Mouse (Mus musculus) frontal cortex, adult 2 months (tissue): Measurements from ENCODE around the gene Rgma. TPM values are rescaled to one million over a fixed set of nuclear protein-coding genes. Genes with fewer than 3 reads are reported as not detected.

Experiments
- DNase-seq, 2 experiments: peaks; one replicate each; pipeline ENCODE4 v3.0.0; 2022; ENCODE audit warnings: low spot score in 1 of 2; ENCODE audit errors: extremely low spot score in 1 of 2
- polyA plus RNA-seq: library from polyadenylated mRNA; depleted of rRNA; stranded (reverse); fragments of >200 nt; gene quantifications from 2 replicates; pipeline ENCODE4 v1.2.3, GENCODE M21; 2012; rRNA removed

The Rgma gene
- 27.9 and 31.7 TPM in 2 replicates for polyA plus RNA-seq

DNA sequence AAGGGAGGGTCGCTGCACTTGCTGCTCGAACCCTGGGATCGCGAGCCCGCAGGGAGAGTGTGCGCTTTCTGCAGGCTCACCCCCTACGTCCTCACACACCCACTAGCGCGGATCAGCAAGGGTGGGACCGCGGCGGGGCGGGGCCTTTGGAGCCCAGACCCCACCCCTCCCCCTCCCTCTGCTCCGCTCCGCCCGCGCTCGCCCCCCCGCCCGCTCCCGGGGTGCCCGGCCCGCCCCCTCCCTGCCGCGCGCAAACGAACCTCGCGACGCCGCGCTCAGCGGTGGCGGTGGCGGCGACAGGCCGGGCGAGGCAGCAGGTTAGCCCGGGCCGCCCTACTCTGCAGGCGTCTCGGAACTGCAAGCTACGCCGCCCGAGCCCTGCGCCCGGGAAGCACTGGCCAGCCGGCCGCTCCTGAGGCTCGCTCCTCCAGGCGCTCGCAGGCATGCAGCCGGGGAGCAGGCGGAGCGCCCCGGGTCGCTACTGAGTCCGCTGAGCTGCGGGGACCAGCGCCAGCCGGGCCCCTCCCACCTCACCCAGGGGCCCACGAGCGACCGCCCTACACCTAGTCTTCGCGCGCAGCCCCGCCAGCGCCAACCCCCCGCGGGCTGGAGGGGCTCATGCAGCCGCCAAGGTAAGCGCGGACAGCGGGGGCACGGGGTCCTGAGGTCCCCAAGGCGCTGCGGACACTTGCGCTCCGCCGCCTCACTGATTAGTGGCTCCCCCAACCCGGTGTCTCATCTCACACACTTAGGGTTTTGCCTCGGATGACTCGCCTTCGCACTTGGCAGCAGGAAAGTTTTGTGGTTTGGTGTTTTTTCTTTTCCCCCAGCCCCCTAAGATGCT is at the start of gene Rgma:
Gene Rgma (plus strand): TSS at position 253 of the 844 bp plus-strand sequence.
- peak in 1 of 2 experiments; percentile 55 for DNase-seq

GRCm38 (mm10) chr7:73326236-73326635 is 49.1 kb upstream of the Rgma start:
- no peak for DNase-seq

- DNase-seq = peak in 1 of 2 experiments; percentile 60
Measured at GRCm38 (mm10) chr7:73326680-73327079, 48.6 kb upstream of the Rgma start.

- no peak for DNase-seq
Measured at GRCm38 (mm10) chr7:73327193-73327592, 48.1 kb upstream of the Rgma start.

DNA sequence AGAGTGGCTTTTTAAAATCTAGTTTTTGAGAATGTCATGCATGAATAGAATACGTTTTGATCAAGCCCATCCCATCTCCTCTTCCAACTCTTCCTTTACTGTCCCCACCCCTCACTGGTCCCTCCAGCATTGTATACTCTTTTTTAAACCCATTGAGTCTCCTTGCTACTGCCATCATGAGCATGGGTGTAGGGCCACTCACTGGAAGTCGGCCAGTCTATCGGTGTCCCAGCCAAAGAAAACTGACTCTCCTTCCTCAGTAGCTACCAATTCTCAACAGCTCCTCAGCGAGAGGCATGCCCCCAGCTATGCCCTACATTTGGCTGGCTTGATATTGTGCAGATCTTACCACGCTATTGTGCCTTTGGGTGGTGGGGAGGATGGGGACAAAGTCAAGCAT is 47.7 kb upstream of the Rgma start:
- DNase-seq = no peak

- DNase-seq = no peak
Measured at GRCm38 (mm10) chr7:73328653-73329207, 46.6 kb upstream of the Rgma start.

DNA sequence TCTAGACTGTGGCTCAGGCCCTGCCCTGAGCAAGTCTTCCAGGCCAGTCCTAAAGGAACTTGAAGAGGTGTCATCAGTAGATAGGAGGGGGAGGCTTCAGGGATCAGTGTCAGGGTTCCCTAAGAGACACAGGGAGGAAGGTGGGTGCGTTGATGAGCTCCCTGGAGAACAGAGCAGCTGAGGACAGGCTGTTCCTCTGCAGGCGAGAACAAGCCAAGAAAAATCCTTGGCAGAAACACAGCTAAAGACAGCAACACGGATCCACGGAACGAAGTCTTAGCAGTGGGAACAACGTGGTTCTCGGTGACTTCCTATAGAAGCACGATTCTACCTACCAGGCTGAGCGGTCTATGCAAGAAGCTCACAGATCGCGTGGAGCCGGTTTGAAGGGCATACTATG is 44.6 kb upstream of the Rgma start:
- DNase-seq = peak; percentile 66 to 75

GRCm38 (mm10) chr7:73331645-73332044 is 43.7 kb upstream of the Rgma start:
- DNase-seq = no peak

DNA sequence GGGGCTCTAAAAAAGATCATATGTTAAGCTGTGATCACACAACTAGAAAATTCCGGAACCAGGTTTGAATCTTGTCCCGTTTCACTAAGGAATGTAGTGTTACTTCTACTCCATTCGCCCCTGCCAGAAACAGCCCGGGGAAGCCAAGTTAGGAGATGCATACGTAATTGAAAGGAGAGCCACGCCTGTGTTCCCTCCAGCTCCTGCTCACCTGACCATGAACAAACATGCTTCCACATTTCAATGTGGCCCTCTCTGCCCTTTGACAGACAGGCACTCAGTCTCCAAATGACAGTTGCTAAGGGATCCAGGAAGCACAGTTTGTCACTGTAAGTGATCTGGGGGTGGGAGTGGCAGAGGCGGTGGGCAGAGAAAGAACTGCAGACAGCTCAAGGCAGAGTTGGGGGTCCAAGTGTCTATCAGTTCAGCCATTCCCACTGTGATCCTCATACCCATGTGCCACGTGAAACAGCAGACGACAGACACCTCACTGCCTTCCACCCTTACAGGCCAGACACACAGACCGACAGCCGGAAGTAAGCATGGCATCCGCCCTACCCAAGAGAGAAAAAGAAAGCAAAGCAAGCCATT is 41.8 kb upstream of the Rgma start:
- no peak for DNase-seq

GRCm38 (mm10) chr7:73334883-73335282 is 40.4 kb upstream of the Rgma start:
- DNase-seq = no peak

- DNase-seq = no peak
Measured at GRCm38 (mm10) chr7:73336380-73336779, 38.9 kb upstream of the Rgma start.

DNA sequence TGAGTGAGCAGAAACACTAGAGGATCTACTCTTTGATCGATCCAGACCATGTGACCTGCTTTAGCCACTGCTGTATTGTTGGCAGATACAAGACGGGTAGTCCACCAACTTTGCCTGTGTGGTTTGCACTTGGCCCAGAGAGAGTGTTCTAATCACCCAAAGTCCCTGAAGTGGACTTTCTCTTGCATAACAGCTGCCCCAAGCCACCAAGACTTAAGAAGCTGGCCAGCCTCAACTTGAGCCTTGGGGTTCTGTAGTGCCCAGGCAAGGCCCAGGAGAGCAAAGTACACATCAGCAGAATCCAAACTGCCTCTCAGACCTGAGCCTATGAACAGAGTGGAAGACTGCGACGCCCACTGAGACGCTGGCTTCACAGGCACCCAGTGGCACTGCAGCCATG is 37.0 kb upstream of the Rgma start:
- no peak for DNase-seq

- no peak for DNase-seq
Measured at GRCm38 (mm10) chr7:73343852-73344251, 31.5 kb upstream of the Rgma start.

GRCm38 (mm10) chr7:73348585-73349124 is 26.7 kb upstream of the Rgma start:
- no peak for DNase-seq

DNA sequence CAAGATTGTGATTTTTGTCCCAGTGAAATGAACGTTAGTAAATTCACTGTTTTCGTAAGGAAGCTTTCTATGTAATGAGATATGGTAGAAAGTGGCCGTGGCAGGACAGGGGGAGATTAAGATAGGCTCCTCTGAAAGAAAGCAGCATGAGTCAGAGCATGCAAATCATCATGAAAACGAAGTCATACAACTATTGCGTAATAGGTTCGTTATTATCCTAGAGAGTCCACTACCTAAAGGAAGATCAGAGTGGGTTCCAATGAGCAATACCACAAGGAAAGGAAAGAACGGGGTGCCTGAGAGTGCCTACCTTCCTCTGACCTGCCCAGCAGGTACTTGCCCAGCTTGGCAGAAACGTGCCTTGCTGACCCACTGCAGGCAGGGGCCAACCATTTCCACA is 26.2 kb upstream of the Rgma start:
- DNase-seq = no peak

DNA sequence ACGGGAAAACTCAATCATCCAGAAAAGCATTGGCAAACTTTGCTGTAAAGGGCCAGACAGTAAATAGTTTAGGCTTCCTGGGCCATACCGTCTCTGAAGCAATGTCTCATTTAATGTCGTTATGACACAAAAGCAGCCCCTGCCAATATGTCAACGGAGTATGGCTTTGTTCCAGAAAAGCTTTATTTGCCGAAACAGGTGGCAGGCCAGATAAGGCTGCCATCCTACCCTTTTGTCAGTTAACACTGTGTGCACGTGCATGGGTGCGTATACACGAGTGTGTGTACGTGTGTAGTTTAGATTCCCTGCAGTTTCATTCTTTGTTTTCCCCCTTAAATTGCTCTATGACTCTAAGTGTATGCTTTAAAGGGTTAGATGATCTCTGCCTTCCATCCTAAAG is 20.1 kb upstream of the Rgma start:
- no peak for DNase-seq

- no peak for DNase-seq
Measured at GRCm38 (mm10) chr7:73356901-73357300, 18.4 kb upstream of the Rgma start.

- no peak for DNase-seq
Measured at GRCm38 (mm10) chr7:73357626-73358025, 17.7 kb upstream of the Rgma start.

- no peak for DNase-seq
Measured at GRCm38 (mm10) chr7:73365511-73365910, 9.8 kb upstream of the Rgma start.

- DNase-seq = no peak
Measured at GRCm38 (mm10) chr7:73365965-73366364, 9.3 kb upstream of the Rgma start.

GRCm38 (mm10) chr7:73367681-73368464 is 7.4 kb upstream of the Rgma start:
- DNase-seq = no peak
